Mouse (Mus musculus): ENCODE measurements at regions not wholly inside any gene's neighbourhood (a gene's known extent, or its start where the extent isn't known, plus 50 kb on each side); places are given as distances from the start of the nearest gene placed in this dataset.

DNA sequence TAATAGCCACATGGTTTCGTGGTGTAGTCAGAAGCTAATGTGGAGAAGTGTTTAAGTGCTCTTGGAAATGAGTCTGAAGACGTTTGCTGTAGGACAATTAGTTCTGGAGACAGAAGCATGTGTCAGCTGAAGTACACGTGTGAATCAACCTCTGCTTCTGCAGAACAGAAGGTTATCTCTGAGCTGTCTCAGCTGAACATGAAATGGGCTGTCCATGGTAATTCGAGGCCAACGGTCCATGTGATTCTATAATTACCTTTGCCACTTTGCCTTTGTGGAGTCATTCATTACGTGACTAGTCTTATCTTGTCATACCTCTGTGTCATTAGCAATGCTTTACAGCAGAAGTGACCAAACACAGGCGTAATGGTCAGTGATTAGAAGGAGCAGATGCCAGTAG lies 295.6 kb upstream of the Veph1 start:
- Histone ChIP-seq H3K4me1 (ENCODE audit: insufficient read depth, low read length) (no peaks in the 10 kb centered on the region), H3K4me2 (replicated peaks; ENCODE audit: low read depth, low read length) (no peak overlapping the region), H3K9me3 (ENCODE audit: low read length) (no peaks in the 10 kb centered on the region), H3K36me3 (ENCODE audit: insufficient read depth, low read length) (no peaks in the 10 kb centered on the region), H3K4me3 (ENCODE audit: low read length) (no peak overlapping the region), H3K27me3 (ENCODE audit: insufficient read depth, low read length) (no peaks in the 10 kb centered on the region), H3K27ac (ENCODE audit: low read length) (no peak overlapping the region), H3K9ac (replicated peaks; ENCODE audit: low read length) (no peak overlapping the region)
- no peak for ATAC-seq (ENCODE audit: low FRiP score, low TSS enrichment)
- WGBS = 31% methylated on average over 7 of the region's 7 CpGs

DNA sequence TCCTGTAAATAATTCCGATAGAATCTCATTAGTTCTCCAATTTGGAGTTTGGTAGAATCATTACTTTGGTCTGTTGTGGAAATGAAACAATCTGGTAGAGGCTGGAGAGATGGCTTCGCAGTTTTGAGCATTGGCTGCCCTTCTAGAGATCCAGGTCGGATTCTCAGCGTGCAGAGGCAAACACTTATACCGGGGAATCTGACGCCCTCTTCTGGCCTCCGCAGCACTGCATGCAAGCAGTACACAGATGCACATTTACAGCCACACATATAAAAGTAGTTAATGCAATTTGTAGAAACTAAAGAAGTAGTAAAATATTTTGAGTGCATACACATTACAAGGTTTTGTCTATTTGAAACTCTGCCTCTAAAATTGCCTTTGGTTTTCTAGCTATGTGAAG lies 294.1 kb upstream of the Veph1 start:
- WGBS = 57% methylated on average over 7 of the region's 7 CpGs
- Histone ChIP-seq H3K27ac (ENCODE audit: low read length) (no peak overlapping the region), H3K36me3 (ENCODE audit: insufficient read depth, low read length) (no peaks in the 10 kb centered on the region), H3K4me3 (ENCODE audit: low read length) (no peak overlapping the region), H3K4me1 (ENCODE audit: insufficient read depth, low read length) (no peaks in the 10 kb centered on the region), H3K9me3 (ENCODE audit: low read length) (no peaks in the 10 kb centered on the region), H3K9ac (replicated peaks; ENCODE audit: low read length) (no peak overlapping the region), H3K4me2 (replicated peaks; ENCODE audit: low read depth, low read length) (no peak overlapping the region), H3K27me3 (ENCODE audit: insufficient read depth, low read length) (no peaks in the 10 kb centered on the region)
- no peak for ATAC-seq (ENCODE audit: low FRiP score, low TSS enrichment)

DNA sequence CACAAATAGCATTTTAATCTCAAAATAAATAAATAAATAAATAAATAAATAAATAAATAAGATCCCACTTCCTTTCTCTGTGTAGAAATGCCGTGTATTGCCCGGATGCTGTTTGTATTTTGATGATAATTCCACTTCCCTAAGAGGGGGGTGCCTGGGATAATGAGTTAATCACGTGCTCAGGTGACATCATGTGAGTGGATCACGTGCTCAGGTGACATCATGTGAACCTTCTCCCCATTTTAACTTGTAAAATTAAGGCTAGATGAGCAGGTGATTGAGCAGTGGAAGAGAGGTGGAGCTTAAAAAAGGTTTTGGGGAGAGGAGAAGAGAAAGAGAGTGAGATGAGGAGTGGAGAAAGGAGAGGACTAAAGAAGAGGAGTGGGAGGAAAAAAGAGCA lies 292.8 kb upstream of the Veph1 start:
- ATAC-seq (ENCODE audit: low FRiP score, low TSS enrichment) = no peak
- H3K4me1 ChIP-seq (ENCODE audit: insufficient read depth, low read length) = no peaks in the 10 kb centered on the region
- no peak overlapping the region for H3K4me2 ChIP-seq (replicated peaks; ENCODE audit: low read depth, low read length)
- no peak overlapping the region for H3K27ac ChIP-seq (ENCODE audit: low read length)
- H3K36me3 ChIP-seq (ENCODE audit: insufficient read depth, low read length) = no peaks in the 10 kb centered on the region
- whole genome bisulfite sequencing = 82% methylated on average over 4 of the region's 4 CpGs
- no peaks in the 10 kb centered on the region for H3K9me3 ChIP-seq (ENCODE audit: low read length)
- H3K4me3 ChIP-seq (ENCODE audit: low read length) = no peak overlapping the region
- no peak overlapping the region for H3K9ac ChIP-seq (replicated peaks; ENCODE audit: low read length)
- no peaks in the 10 kb centered on the region for H3K27me3 ChIP-seq (ENCODE audit: insufficient read depth, low read length)

DNA sequence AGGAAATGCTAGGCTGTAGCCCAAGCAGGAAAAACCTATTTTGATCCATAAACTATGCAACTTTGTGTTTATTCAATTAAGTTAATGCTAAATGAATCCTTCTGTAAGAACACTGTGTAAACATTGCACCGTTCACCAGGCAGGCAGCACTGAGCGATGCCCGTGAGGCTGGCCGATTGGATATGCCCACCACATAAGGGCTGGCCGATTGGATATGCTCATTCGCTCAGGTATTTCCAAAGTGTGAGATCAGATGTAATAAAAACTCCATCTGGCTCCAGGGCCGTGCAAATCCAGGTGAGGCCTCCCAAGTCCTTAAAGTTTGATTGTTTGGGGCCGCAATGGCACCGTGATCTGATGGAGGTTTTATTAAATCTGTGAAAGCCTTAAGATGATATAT lies 288.2 kb upstream of the Veph1 start:
- no peak overlapping the region for H3K4me3 ChIP-seq (ENCODE audit: low read length)
- no peak for ATAC-seq (ENCODE audit: low FRiP score, low TSS enrichment)

DNA sequence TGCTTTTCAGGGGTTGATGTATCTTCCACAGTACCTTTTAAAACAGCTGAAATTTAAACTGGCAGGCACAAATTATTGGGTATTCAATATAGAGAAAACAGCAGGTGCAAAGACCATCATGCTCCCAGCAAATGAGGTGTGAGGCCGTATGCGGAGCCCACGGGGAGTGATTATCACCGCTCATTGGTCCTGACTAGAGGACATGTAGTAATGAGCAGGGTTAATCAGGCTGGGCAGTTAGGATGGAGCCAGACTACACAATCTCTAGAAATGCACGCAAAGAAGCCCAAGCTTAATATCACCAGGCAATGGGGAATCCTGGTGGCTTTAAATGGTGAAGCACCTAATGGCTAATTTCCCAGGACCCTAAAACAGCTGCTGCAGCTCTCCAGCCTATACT lies 287.5 kb upstream of the Veph1 start:
- ATAC-seq (ENCODE audit: low FRiP score, low TSS enrichment) = no peak
- Histone ChIP-seq H3K9ac (replicated peaks; ENCODE audit: low read length) (no peak overlapping the region), H3K4me2 (replicated peaks; ENCODE audit: low read depth, low read length) (no peak overlapping the region), H3K36me3 (ENCODE audit: insufficient read depth, low read length) (no peaks in the 10 kb centered on the region), H3K4me1 (ENCODE audit: insufficient read depth, low read length) (no peaks in the 10 kb centered on the region), H3K27ac (ENCODE audit: low read length) (no peak overlapping the region), H3K4me3 (ENCODE audit: low read length) (no peak overlapping the region), H3K9me3 (ENCODE audit: low read length) (no peaks in the 10 kb centered on the region), H3K27me3 (ENCODE audit: insufficient read depth, low read length) (no peaks in the 10 kb centered on the region)
- 87% methylated on average over 5 of the region's 5 CpGs for WGBS

More for the DNA sequence above, 288.2 kb upstream of the Veph1 start:
- no peaks in the 10 kb centered on the region for H3K27me3 ChIP-seq (ENCODE audit: insufficient read depth, low read length)
- no peaks in the 10 kb centered on the region for H3K36me3 ChIP-seq (ENCODE audit: insufficient read depth, low read length)
- no peak overlapping the region for H3K9ac ChIP-seq (replicated peaks; ENCODE audit: low read length)
- no peaks in the 10 kb centered on the region for H3K9me3 ChIP-seq (ENCODE audit: low read length)
- no peak overlapping the region for H3K4me2 ChIP-seq (replicated peaks; ENCODE audit: low read depth, low read length)
- no peaks in the 10 kb centered on the region for H3K4me1 ChIP-seq (ENCODE audit: insufficient read depth, low read length)
- WGBS = 87% methylated on average over 9 of the region's 9 CpGs
- H3K27ac ChIP-seq (ENCODE audit: low read length) = no peak overlapping the region

DNA sequence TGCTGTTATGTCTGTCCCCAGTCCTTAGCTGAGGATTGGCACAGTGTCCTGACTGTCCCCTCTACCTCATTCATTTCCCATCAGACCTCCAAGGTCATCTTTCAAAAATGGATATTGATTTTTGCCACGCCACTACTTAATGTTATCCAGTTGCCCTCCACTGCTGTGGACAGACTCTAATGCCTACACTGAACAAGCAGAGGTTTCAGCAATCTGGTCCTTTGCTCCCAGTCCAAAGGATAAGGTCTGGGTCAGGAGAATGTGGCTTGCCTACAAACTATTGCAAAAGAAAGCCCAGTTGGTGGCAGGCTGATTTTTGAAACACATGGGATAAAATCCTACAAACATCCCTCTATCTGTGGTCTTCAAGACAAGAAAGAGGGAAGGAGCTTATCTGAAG lies 280.0 kb upstream of the Veph1 start:
- Histone ChIP-seq H3K9me3 (ENCODE audit: low read length) (no peaks in the 10 kb centered on the region), H3K27me3 (ENCODE audit: insufficient read depth, low read length) (no peaks in the 10 kb centered on the region)
- 87% methylated on average over 1 of the region's 1 CpGs for WGBS

DNA sequence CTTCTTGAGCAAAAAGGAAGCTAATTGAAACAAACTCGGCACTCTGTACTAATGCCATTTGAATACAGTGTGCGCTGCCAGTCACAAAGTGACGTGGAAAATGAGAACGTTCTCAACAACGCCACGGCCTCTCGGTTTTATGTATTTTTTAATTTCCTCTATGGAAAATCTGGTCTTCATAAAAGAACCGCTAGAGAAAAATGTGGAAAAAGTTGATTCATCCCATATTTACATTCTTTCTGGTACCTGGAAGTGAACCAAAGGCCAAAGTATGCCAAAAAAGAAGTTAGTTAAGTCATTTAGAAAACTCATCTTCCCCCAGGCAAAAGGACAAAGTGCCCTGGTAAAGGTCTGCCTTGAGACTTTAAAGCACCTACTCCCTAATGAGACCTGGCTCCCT lies 277.7 kb upstream of the Veph1 start:
- Histone ChIP-seq H3K4me1 (ENCODE audit: insufficient read depth, low read length) (no peaks in the 10 kb centered on the region), H3K27me3 (ENCODE audit: insufficient read depth, low read length) (no peaks in the 10 kb centered on the region), H3K27ac (ENCODE audit: low read length) (no peak overlapping the region), H3K9ac (replicated peaks; ENCODE audit: low read length) (no peak overlapping the region), H3K9me3 (ENCODE audit: low read length) (no peaks in the 10 kb centered on the region), H3K36me3 (ENCODE audit: insufficient read depth, low read length) (no peaks in the 10 kb centered on the region), H3K4me3 (ENCODE audit: low read length) (no peak overlapping the region), H3K4me2 (replicated peaks; ENCODE audit: low read depth, low read length) (no peak overlapping the region)
- no peak for ATAC-seq (ENCODE audit: low FRiP score, low TSS enrichment)
- 79% methylated on average over 8 of the region's 8 CpGs for WGBS

More for the DNA sequence above, 280.0 kb upstream of the Veph1 start:
- no peak overlapping the region for H3K9ac ChIP-seq (replicated peaks; ENCODE audit: low read length)
- ATAC-seq (ENCODE audit: low FRiP score, low TSS enrichment) = no peak
- H3K36me3 ChIP-seq (ENCODE audit: insufficient read depth, low read length) = no peaks in the 10 kb centered on the region
- H3K4me1 ChIP-seq (ENCODE audit: insufficient read depth, low read length) = no peaks in the 10 kb centered on the region
- no peak overlapping the region for H3K4me3 ChIP-seq (ENCODE audit: low read length)
- H3K27ac ChIP-seq (ENCODE audit: low read length) = no peak overlapping the region
- no peak overlapping the region for H3K4me2 ChIP-seq (replicated peaks; ENCODE audit: low read depth, low read length)

DNA sequence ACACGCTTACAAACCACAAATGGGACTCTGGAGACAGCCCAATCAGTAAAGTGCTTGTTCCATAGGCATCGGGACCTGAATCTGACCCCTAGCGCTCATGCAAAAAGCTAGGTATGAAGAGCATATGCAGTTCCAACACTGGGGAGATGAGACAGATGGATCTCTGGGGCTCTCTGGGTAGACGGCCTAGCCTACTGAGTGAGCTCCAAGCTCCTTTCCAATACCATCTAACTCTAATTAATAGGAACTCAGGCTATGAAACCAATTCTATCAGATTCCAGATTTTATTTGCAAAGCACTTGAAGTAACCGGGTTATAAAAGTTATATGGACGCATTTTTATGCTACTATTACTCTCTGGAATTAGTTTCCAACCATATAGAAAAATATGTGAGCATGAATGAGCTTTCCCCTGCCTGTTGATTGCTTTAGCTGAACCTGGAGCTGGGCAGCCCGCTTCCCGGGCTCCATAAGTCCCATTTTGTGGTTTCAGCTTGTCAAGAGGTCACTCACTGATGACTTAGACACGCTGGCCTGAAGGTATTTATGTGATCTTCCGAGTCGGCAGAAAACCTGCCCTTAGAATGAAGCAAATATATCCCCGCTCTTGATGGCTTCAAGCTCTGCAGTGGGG lies 276.4 kb upstream of the Veph1 start:
- WGBS = 78% methylated on average over 12 of the region's 12 CpGs
- Histone ChIP-seq H3K36me3 (ENCODE audit: insufficient read depth, low read length) (no peaks in the 10 kb centered on the region), H3K4me2 (replicated peaks; ENCODE audit: low read depth, low read length) (no peak overlapping the region), H3K27ac (ENCODE audit: low read length) (no peak overlapping the region), H3K27me3 (ENCODE audit: insufficient read depth, low read length) (no peaks in the 10 kb centered on the region), H3K4me3 (ENCODE audit: low read length) (no peak overlapping the region), H3K9me3 (ENCODE audit: low read length) (no peaks in the 10 kb centered on the region), H3K9ac (replicated peaks; ENCODE audit: low read length) (no peak overlapping the region), H3K4me1 (ENCODE audit: insufficient read depth, low read length) (no peaks in the 10 kb centered on the region)
- no peak for ATAC-seq (ENCODE audit: low FRiP score, low TSS enrichment)

DNA sequence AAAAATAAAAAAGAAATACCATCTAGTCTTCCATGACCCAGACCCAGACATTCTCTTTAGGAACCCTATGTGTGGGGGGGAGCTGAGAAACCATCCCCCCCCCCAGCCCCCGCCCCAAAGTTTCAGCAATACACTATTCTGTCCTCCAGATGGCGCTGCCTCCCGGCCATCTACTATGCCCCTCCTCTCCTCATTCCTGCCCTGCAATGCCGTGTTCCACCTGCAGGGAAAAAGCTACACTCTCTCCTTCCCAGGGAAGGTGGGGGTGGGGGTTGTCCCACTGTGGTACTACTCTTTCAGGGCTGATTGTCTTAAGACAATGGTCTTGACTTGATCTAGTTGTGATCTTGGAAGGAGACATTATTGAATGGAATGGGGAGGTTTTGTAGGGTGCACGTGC lies 273.7 kb upstream of the Veph1 start:
- H3K36me3 ChIP-seq (ENCODE audit: insufficient read depth, low read length) = no peaks in the 10 kb centered on the region
- no peak for ATAC-seq (ENCODE audit: low FRiP score, low TSS enrichment)
- no peaks in the 10 kb centered on the region for H3K9me3 ChIP-seq (ENCODE audit: low read length)
- no peak overlapping the region for H3K9ac ChIP-seq (replicated peaks; ENCODE audit: low read length)
- H3K4me2 ChIP-seq (replicated peaks; ENCODE audit: low read depth, low read length) = no peak overlapping the region
- H3K27ac ChIP-seq (ENCODE audit: low read length) = no peak overlapping the region
- no peaks in the 10 kb centered on the region for H3K27me3 ChIP-seq (ENCODE audit: insufficient read depth, low read length)
- no peaks in the 10 kb centered on the region for H3K4me1 ChIP-seq (ENCODE audit: insufficient read depth, low read length)
- 69% methylated on average over 5 of the region's 5 CpGs for WGBS
- no peak overlapping the region for H3K4me3 ChIP-seq (ENCODE audit: low read length)

DNA sequence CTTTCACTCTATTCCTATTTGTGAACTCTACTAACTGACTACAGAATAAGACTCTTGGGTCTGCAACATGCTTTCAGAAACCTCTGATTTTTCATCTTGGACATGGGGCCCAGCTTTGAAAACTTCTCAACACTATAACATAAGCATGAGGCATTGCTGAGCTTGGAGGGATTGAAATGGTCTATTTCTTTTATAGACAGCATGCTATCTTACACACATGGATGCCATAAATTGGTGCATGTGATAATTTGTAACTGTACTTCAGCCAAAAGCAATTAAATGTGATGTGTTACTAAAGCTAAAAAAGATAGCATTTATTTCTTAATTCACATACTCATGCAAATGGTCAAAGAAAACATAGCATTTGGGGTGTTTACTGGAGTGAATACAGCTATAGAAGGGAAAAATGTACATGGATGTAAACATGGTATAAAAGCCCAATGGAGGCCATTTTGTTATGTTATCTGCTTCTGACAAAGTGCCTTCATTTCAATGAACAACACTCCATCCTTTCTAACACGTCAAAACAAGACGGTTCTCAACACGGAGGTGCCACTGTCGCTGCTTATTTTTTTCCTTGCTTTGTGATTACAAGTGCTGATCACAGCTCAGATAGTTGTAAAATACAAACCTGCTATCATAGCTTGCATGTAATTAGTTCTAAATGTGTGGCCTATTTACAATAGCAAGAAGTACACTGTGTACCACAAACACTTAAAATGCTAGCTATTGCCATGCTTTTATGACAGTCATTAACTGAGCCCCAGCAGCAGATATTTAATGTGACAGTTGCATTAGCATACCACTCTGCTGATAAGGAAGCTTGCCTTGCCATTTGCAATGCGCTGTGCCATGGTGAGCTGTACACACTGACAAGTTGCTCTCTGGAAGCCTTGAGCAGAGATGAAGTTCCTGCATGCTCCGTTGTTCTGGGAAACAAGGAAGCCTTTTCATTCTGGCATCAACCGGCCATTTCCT lies 267.9 kb upstream of the Veph1 start:
- H3K4me3 ChIP-seq (ENCODE audit: low read length) = no peak overlapping the region
- H3K4me1 ChIP-seq (ENCODE audit: insufficient read depth, low read length) = no peaks in the 10 kb centered on the region
- no peak overlapping the region for H3K4me2 ChIP-seq (replicated peaks; ENCODE audit: low read depth, low read length)
- peaks cover 3% of the 10 kb centered on the region; the same call in 1 of the 2 replicates for H3K9me3 ChIP-seq (ENCODE audit: low read length)
- H3K27me3 ChIP-seq (ENCODE audit: insufficient read depth, low read length) = no peaks in the 10 kb centered on the region
- 80% methylated on average over 7 of the region's 7 CpGs for WGBS
- H3K36me3 ChIP-seq (ENCODE audit: insufficient read depth, low read length) = no peaks in the 10 kb centered on the region
- no peak for ATAC-seq (ENCODE audit: low FRiP score, low TSS enrichment)
- no peak overlapping the region for H3K9ac ChIP-seq (replicated peaks; ENCODE audit: low read length)
- no peak overlapping the region for H3K27ac ChIP-seq (ENCODE audit: low read length)
